Mouse (Mus musculus) lung, embryonic 15.5 days (tissue): ENCODE results near the gene Hvcn1. TPM values are rescaled to one million over a fixed set of nuclear protein-coding genes. Genes with fewer than 3 reads are reported as not detected.

Experiments used
- ATAC-seq: fragments of 200-750 bp; cut with Nextera tagmentation; 2 replicates; pipeline ENCODE4 v1.8.0; 2017; ENCODE audit warnings: moderate number of reproducible peaks, borderline replicate concordance; ENCODE audit not compliant: low FRiP score, low TSS enrichment; ENCODE audit errors: extremely low read depth
- H3K27ac ChIP-seq: fragments of 300-500 bp; sonication (generic); 2 replicates; pipeline ENCODE4 v1.5.1; 2015; ENCODE audit warnings: moderate library complexity, mild to moderate bottlenecking, inconsistent platforms
- H3K27me3 ChIP-seq: fragments of 300-500 bp; sonication (generic); 2 replicates; pipeline ENCODE4 v1.6.1; 2015; ENCODE audit warnings: inconsistent platforms
- H3K36me3 ChIP-seq: fragments of 300-500 bp; sonication (generic); 2 replicates; pipeline ENCODE4 v1.6.1; 2015; ENCODE audit warnings: inconsistent platforms
- H3K4me1 ChIP-seq: fragments of 300-500 bp; sonication (generic); 2 replicates; pipeline ENCODE4 v1.6.1; 2015; ENCODE audit warnings: inconsistent platforms
- H3K4me2 ChIP-seq: fragments of 300-500 bp; sonication (generic); 2 replicates; pipeline ENCODE4 v1.6.1; 2015; ENCODE audit warnings: inconsistent platforms, mild to moderate bottlenecking, moderate library complexity
- H3K4me3 ChIP-seq: fragments of 300-500 bp; sonication (generic); 2 replicates; pipeline ENCODE4 v1.5.1; 2015; ENCODE audit warnings: mild to moderate bottlenecking, inconsistent platforms
- H3K9ac ChIP-seq: fragments of 300-500 bp; sonication (generic); 2 replicates; pipeline ENCODE4 v1.6.1; 2015; ENCODE audit warnings: inconsistent platforms
- H3K9me3 ChIP-seq: fragments of 300-500 bp; sonication (generic); 2 replicates; pipeline ENCODE4 v1.6.1; 2016; ENCODE audit warnings: inconsistent platforms
- WGBS: fragments of 180-500 bp; shearing (Covaris S2); methylation state at CpG from one replicate; pipeline ENCODE4 v1.1.7; 2015; 5-methylcytosine and 5-hydroxymethylcytosine counted together
- polyA plus RNA-seq: library from polyadenylated mRNA; unstranded; fragments of >200 nt; fragmentation: Nextera tagmentation; extraction: Ambion mirVana; gene quantifications from 2 replicates; pipeline ENCODE4 v1.2.1, GENCODE M21; 2015

The Hvcn1 gene
- polyA plus RNA-seq, 1 experiment from 2014 or later, result 4.7 TPM

GRCm38 (mm10) chr5:122280422-122280826 is 73.8 kb downstream of the Hvcn1 start:
- H3K27ac ChIP-seq, result peak overlapping the region; percentile 81
- WGBS, result 21% methylated on average over 6 of the region's 6 CpGs
- no peaks in the 10 kb centered on the region for H3K36me3 ChIP-seq
- ATAC-seq, result no peak
- H3K9ac ChIP-seq, result no peak overlapping the region
- H3K27me3 ChIP-seq, result no peaks in the 10 kb centered on the region
- peak overlapping the region; percentile 14; the same call in 1 of the 2 replicates for H3K4me3 ChIP-seq
- H3K9me3 ChIP-seq, result no peaks in the 10 kb centered on the region
- peaks cover 35% of the 10 kb centered on the region for H3K4me1 ChIP-seq
- H3K4me2 ChIP-seq, result peak overlapping the region; percentile 49

- 20% methylated on average over 19 of the region's 19 CpGs for WGBS
- peak overlapping the region; percentile 14; the same call in 1 of the 2 replicates for H3K4me3 ChIP-seq
- no peaks in the 10 kb centered on the region for H3K36me3 ChIP-seq
- H3K9ac ChIP-seq, result no peak overlapping the region
- no peaks in the 10 kb centered on the region for H3K27me3 ChIP-seq
- ATAC-seq, result no peak
- no peaks in the 10 kb centered on the region for H3K9me3 ChIP-seq
- peaks cover 40% of the 10 kb centered on the region for H3K4me1 ChIP-seq
- H3K27ac ChIP-seq, result peak overlapping the region; percentile 81
- peak overlapping the region; percentile 49 for H3K4me2 ChIP-seq
Observed at GRCm38 (mm10) chr5:122280827-122281462, 74.3 kb downstream of the Hvcn1 start.

- WGBS, result 10% methylated on average over 2 of the region's 2 CpGs
- H3K4me2 ChIP-seq, result peak overlapping the region; percentile 86
- H3K27ac ChIP-seq, result no peak overlapping the region
- peak overlapping the region; percentile 78 for H3K4me3 ChIP-seq
- no peaks in the 10 kb centered on the region for H3K27me3 ChIP-seq
- H3K36me3 ChIP-seq, result no peaks in the 10 kb centered on the region; the same call in 1 of the 2 replicates
- peaks cover 46% of the 10 kb centered on the region for H3K4me1 ChIP-seq
- no peak overlapping the region for H3K9ac ChIP-seq
- H3K9me3 ChIP-seq, result no peaks in the 10 kb centered on the region
- no peak for ATAC-seq
Observed at GRCm38 (mm10) chr5:122283828-122284182, 77.2 kb downstream of the Hvcn1 start.

- peak within 1 kb of the TSS; percentile 78 for H3K4me3 ChIP-seq
- peak; percentile 92 for ATAC-seq
- no peaks in the 10 kb centered on the region; the same call in 1 of the 2 replicates for H3K36me3 ChIP-seq
- no peaks in the 10 kb centered on the region for H3K27me3 ChIP-seq
- H3K9me3 ChIP-seq, result no peaks in the 10 kb centered on the region
- under 1% methylated on average over 99 of the region's 114 CpGs for WGBS
- peak within 1 kb of the TSS; percentile 86 for H3K4me2 ChIP-seq
- H3K27ac ChIP-seq, result peak within 1 kb of the TSS; percentile 69
- H3K9ac ChIP-seq, result peak within 1 kb of the TSS; percentile 79
- H3K4me1 ChIP-seq, result peaks cover 46% of the 10 kb centered on the region
Observed at GRCm38 (mm10) chr5:122284183-122285028, 77.8 kb downstream of the Hvcn1 start, which contains the start of gene Pptc7. TSS of gene Pptc7 (plus strand) at chr5:122284365.

- H3K9me3 ChIP-seq, result no peaks in the 10 kb centered on the region
- under 1% methylated on average over 34 of the region's 34 CpGs for WGBS
- peak overlapping the region; percentile 86 for H3K4me2 ChIP-seq
- H3K27me3 ChIP-seq, result no peaks in the 10 kb centered on the region
- H3K36me3 ChIP-seq, result no peaks in the 10 kb centered on the region; the same call in 1 of the 2 replicates
- no peak for ATAC-seq
- H3K4me3 ChIP-seq, result peak overlapping the region; percentile 78
- H3K9ac ChIP-seq, result peak overlapping the region; percentile 79
- peaks cover 38% of the 10 kb centered on the region for H3K4me1 ChIP-seq
- H3K27ac ChIP-seq, result peak overlapping the region; percentile 69; the same call in 1 of the 2 replicates
Observed at GRCm38 (mm10) chr5:122285029-122285766, 78.6 kb downstream of the Hvcn1 start.

GRCm38 (mm10) chr5:122285767-122286150 is 79.2 kb downstream of the Hvcn1 start:
- H3K27ac ChIP-seq, result no peak overlapping the region
- WGBS, result 49% methylated on average over 7 of the region's 7 CpGs

GRCm38 (mm10) chr5:122286191-122286590 is 79.6 kb downstream of the Hvcn1 start:
- Histone ChIP-seq H3K27me3 (no peaks in the 10 kb centered on the region), H3K27ac (no peak overlapping the region), H3K4me1 (peaks cover 28% of the 10 kb centered on the region), H3K36me3 (no peaks in the 10 kb centered on the region; the same call in 1 of the 2 replicates), H3K9me3 (no peaks in the 10 kb centered on the region), H3K4me2 (peak overlapping the region; percentile 86), H3K4me3 (peak overlapping the region; percentile 78; the same call in 1 of the 2 replicates), H3K9ac (no peak overlapping the region)
- WGBS, result 86% methylated on average over 10 of the region's 10 CpGs
- ATAC-seq, result no peak

More at GRCm38 (mm10) chr5:122285767-122286150, 79.2 kb downstream of the Hvcn1 start:
- Histone ChIP-seq H3K9ac (peak overlapping the region; percentile 79; the same call in 1 of the 2 replicates), H3K9me3 (no peaks in the 10 kb centered on the region), H3K27me3 (no peaks in the 10 kb centered on the region), H3K4me2 (peak overlapping the region; percentile 86), H3K36me3 (no peaks in the 10 kb centered on the region; the same call in 1 of the 2 replicates), H3K4me3 (peak overlapping the region; percentile 78), H3K4me1 (peaks cover 33% of the 10 kb centered on the region)
- no peak for ATAC-seq

GRCm38 (mm10) chr5:122287026-122287425 is 80.4 kb downstream of the Hvcn1 start:
- WGBS, result 81% methylated on average over 4 of the region's 4 CpGs
- H3K4me2 ChIP-seq, result no peak overlapping the region
- ATAC-seq, result no peak
- no peaks in the 10 kb centered on the region for H3K9me3 ChIP-seq
- no peak overlapping the region for H3K4me3 ChIP-seq
- no peak overlapping the region for H3K9ac ChIP-seq
- H3K4me1 ChIP-seq, result peaks cover 31% of the 10 kb centered on the region
- no peaks in the 10 kb centered on the region; the same call in 1 of the 2 replicates for H3K36me3 ChIP-seq
- H3K27ac ChIP-seq, result no peak overlapping the region
- H3K27me3 ChIP-seq, result no peaks in the 10 kb centered on the region

- peaks cover 44% of the 10 kb centered on the region for H3K4me1 ChIP-seq
- no peaks in the 10 kb centered on the region; the same call in 1 of the 2 replicates for H3K36me3 ChIP-seq
- H3K27me3 ChIP-seq, result no peaks in the 10 kb centered on the region
- no peak overlapping the region for H3K27ac ChIP-seq
- H3K9me3 ChIP-seq, result no peaks in the 10 kb centered on the region
- H3K9ac ChIP-seq, result no peak overlapping the region
- H3K4me2 ChIP-seq, result no peak overlapping the region
- ATAC-seq, result no peak
- 86% methylated on average over 4 of the region's 4 CpGs for WGBS
- H3K4me3 ChIP-seq, result no peak overlapping the region
Observed at GRCm38 (mm10) chr5:122288147-122288811, 81.7 kb downstream of the Hvcn1 start.

GRCm38 (mm10) chr5:122291149-122291548 is 84.5 kb downstream of the Hvcn1 start:
- 58% methylated on average over 6 of the region's 6 CpGs for WGBS
- no peak overlapping the region for H3K4me2 ChIP-seq
- H3K9me3 ChIP-seq, result no peaks in the 10 kb centered on the region
- peak overlapping the region; percentile 79 for H3K27ac ChIP-seq
- no peaks in the 10 kb centered on the region; the same call in 1 of the 2 replicates for H3K36me3 ChIP-seq
- no peaks in the 10 kb centered on the region for H3K27me3 ChIP-seq
- no peak overlapping the region for H3K4me3 ChIP-seq
- no peak overlapping the region for H3K9ac ChIP-seq
- H3K4me1 ChIP-seq, result peaks cover 44% of the 10 kb centered on the region
- no peak for ATAC-seq
